Mouse (Mus musculus): ENCODE measurements around the gene Sorbs1.

- TF ChIP-seq EP300 (optimal IDR thresholded peaks at IDR 0.05) (no peak), CTCF (IDR thresholded peaks at IDR 0.05; ENCODE audit: low read depth) (peak; percentile 52)
Observed at GRCm38 (mm10) chr19:40363447-40363846, 150.1 kb downstream of the Sorbs1 start.

Data from stomach, postnatal 0 days (tissue).